Mouse (Mus musculus) lung, embryonic 15.5 days (tissue): Measurements from ENCODE around the gene Fam126a. TPM values are rescaled to one million over a fixed set of nuclear protein-coding genes. Genes with fewer than 3 reads are reported as not detected.

Experiments used
- ATAC-seq: fragments of 200-750 bp; cut with Nextera tagmentation; 2 replicates; pipeline ENCODE4 v1.8.0; 2017; ENCODE audit warnings: moderate number of reproducible peaks, borderline replicate concordance; ENCODE audit not compliant: low FRiP score, low TSS enrichment; ENCODE audit errors: extremely low read depth
- H3K27ac ChIP-seq: fragments of 300-500 bp; sonication (generic); 2 replicates; pipeline ENCODE4 v1.5.1; 2015; ENCODE audit warnings: moderate library complexity, mild to moderate bottlenecking, inconsistent platforms
- H3K27me3 ChIP-seq: fragments of 300-500 bp; sonication (generic); 2 replicates; pipeline ENCODE4 v1.6.1; 2015; ENCODE audit warnings: inconsistent platforms
- H3K36me3 ChIP-seq: fragments of 300-500 bp; sonication (generic); 2 replicates; pipeline ENCODE4 v1.6.1; 2015; ENCODE audit warnings: inconsistent platforms
- H3K4me1 ChIP-seq: fragments of 300-500 bp; sonication (generic); 2 replicates; pipeline ENCODE4 v1.6.1; 2015; ENCODE audit warnings: inconsistent platforms
- H3K4me2 ChIP-seq: fragments of 300-500 bp; sonication (generic); 2 replicates; pipeline ENCODE4 v1.6.1; 2015; ENCODE audit warnings: inconsistent platforms, mild to moderate bottlenecking, moderate library complexity
- H3K4me3 ChIP-seq: fragments of 300-500 bp; sonication (generic); 2 replicates; pipeline ENCODE4 v1.5.1; 2015; ENCODE audit warnings: mild to moderate bottlenecking, inconsistent platforms
- H3K9ac ChIP-seq: fragments of 300-500 bp; sonication (generic); 2 replicates; pipeline ENCODE4 v1.6.1; 2015; ENCODE audit warnings: inconsistent platforms
- H3K9me3 ChIP-seq: fragments of 300-500 bp; sonication (generic); 2 replicates; pipeline ENCODE4 v1.6.1; 2016; ENCODE audit warnings: inconsistent platforms
- WGBS: fragments of 180-500 bp; shearing (Covaris S2); methylation state at CpG from one replicate; pipeline ENCODE4 v1.1.7; 2015; 5-methylcytosine and 5-hydroxymethylcytosine counted together
- polyA plus RNA-seq: library from polyadenylated mRNA; unstranded; fragments of >200 nt; fragmentation: Nextera tagmentation; extraction: Ambion mirVana; gene quantifications from 2 replicates; pipeline ENCODE4 v1.2.1, GENCODE M21; 2015

The Fam126a gene
- polyA plus RNA-seq, 1 experiment from 2014 or later, result 18.2 TPM

DNA sequence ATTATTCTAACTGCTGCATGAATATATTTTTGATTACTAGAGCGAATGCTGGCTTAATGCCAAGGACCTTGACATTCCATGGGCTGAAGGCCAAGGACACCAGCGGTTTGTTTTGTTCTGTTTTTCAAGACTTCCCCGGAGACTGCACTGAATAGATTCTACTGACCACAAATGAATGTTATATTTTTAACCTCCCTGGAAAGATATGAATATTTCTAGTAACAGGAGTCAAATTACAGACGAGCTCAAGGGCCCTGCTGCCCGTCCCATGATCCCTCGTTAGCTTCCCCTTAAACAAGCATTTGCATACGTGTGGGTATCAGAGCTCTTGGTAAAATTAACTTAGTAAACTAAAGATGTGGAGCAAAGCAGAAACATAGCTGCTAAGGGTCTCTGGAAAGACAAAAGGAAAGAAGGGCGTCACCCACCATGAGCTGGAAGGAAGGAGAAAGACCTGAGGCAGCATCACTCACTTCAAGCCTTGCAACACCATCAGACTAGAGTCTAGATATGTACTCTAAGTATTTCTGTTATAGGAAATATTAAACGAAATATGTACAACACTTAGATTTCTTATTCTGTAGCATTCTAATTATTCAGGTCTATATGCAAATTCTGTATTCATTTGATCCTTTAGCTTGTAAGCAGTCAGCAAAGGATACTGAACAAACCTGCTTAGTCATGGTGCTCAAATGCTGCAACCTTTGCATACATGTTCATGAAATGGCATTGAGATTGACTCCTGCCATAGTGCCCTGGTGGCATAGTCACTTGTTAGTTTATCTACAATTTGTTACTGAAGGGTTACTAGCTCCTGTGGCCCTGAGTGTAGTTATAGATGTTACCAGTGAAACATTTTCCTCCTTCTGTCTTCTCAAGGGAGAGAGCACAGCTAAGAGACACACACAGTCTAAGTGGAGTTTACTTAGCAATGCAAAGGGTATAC, 23.0 kb upstream of the Fam126a start:
- peak overlapping the region; percentile 52 for H3K27ac ChIP-seq
- ATAC-seq, result peak; percentile 67; the same call in 1 of the 2 replicates
- H3K9me3 ChIP-seq, result no peaks in the 10 kb centered on the region
- H3K4me1 ChIP-seq, result peaks cover 10% of the 10 kb centered on the region
- no peak overlapping the region for H3K9ac ChIP-seq
- 28% methylated on average over 9 of the region's 9 CpGs for WGBS
- H3K4me2 ChIP-seq, result peak overlapping the region; percentile 21; the same call in 1 of the 2 replicates
- H3K27me3 ChIP-seq, result no peaks in the 10 kb centered on the region
- no peak overlapping the region for H3K4me3 ChIP-seq
- H3K36me3 ChIP-seq, result no peaks in the 10 kb centered on the region

DNA sequence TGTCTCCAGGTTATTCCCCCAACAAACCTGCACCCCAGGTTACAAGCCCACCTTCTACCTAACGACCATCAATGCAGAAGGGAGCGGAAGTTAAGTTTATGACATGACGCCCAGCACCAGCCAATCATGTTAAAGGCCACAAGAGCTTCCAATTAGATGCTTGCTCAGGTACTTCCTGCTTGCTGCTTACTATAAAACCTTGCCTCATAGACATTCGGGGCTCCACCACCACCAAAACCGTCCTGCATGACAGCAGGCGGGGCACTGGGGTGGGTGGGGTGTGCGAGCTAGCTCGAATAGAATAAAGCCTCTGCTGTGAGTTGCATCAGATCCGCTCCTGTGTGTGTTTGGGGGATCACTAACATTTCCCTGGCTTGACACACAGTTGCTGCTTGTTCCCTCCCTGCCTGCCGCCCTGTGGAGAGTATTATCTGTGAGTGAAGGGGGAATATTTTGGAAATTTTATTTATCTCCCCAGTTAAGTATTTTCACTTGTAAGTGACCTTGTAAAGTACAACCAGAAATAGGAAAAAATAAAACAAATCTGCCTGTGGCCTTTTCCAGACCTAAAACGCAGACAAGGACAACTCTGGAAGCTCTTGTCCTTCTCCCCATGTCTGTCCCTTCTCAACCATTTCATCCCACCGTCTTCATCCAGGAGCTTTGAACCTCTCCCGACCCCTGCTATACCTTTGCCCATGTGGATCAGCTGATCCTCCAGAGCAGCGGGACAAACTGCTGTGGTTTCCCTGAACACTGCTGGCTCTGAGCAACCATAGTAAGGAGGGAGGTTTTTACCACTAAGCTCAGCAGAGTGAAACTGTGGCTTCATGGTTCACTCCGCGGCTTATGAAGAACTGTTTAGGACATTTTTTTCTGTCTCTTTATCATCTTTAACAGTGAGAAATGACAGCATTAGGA, 21.5 kb upstream of the Fam126a start:
- ATAC-seq, result no peak
- peaks cover 10% of the 10 kb centered on the region for H3K4me1 ChIP-seq
- H3K4me2 ChIP-seq, result no peak overlapping the region
- no peaks in the 10 kb centered on the region for H3K36me3 ChIP-seq
- no peak overlapping the region for H3K27ac ChIP-seq
- no peaks in the 10 kb centered on the region for H3K9me3 ChIP-seq
- no peak overlapping the region for H3K9ac ChIP-seq
- no peak overlapping the region for H3K4me3 ChIP-seq
- WGBS, result 56% methylated on average over 16 of the region's 16 CpGs
- no peaks in the 10 kb centered on the region for H3K27me3 ChIP-seq

DNA sequence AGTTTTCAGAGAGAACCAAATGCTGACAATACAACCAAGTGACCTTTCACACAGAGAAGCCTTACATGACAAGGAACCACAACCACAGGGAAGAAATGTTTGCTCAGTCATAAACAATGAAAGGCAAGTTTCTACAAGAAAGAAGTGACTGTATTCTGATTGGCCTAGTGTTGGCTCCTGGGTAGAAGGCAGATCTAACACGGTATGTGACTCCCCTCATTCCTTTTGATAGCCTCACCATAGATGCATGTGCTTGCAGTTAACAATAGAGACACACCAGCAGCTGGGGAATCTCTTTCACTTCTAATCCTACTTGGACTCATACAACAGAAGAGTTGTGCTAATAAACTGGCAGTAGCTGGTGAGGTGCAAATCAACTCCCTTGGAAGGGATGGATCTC, 17.3 kb upstream of the Fam126a start:
- Histone ChIP-seq H3K4me3 (no peak overlapping the region), H3K36me3 (no peaks in the 10 kb centered on the region), H3K4me2 (no peak overlapping the region), H3K4me1 (peaks cover 13% of the 10 kb centered on the region; the same call in 1 of the 2 replicates), H3K9ac (no peak overlapping the region), H3K27ac (no peak overlapping the region), H3K27me3 (no peaks in the 10 kb centered on the region), H3K9me3 (no peaks in the 10 kb centered on the region)
- no peak for ATAC-seq
- WGBS, result 55% methylated on average over 1 of the region's 1 CpGs

DNA sequence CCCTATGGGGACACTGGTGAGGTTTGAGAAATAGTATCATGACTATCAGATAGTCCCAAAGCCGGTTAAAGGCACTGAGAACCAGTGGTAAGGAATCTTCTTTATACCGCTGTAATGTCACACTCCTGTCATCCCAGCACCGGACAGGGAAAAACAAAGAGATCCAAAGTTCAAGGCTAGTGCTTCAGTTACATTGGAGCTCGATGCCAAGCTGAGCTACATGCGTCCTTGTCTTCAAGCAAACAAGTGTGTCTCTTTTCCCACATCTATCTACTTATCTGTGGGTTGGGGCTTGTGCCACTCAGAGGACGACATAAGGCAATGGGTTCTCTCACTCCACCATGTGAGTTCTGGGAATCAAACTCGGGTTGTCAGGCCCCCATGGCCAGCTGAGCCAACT, 16.5 kb upstream of the Fam126a start:
- no peak overlapping the region for H3K4me2 ChIP-seq
- H3K36me3 ChIP-seq, result no peaks in the 10 kb centered on the region
- H3K4me1 ChIP-seq, result peaks cover 8% of the 10 kb centered on the region; the same call in 1 of the 2 replicates
- no peak for ATAC-seq
- no peaks in the 10 kb centered on the region for H3K27me3 ChIP-seq
- H3K9ac ChIP-seq, result no peak overlapping the region
- H3K9me3 ChIP-seq, result no peaks in the 10 kb centered on the region
- H3K27ac ChIP-seq, result no peak overlapping the region
- H3K4me3 ChIP-seq, result no peak overlapping the region
- 72% methylated on average over 7 of the region's 7 CpGs for WGBS

DNA sequence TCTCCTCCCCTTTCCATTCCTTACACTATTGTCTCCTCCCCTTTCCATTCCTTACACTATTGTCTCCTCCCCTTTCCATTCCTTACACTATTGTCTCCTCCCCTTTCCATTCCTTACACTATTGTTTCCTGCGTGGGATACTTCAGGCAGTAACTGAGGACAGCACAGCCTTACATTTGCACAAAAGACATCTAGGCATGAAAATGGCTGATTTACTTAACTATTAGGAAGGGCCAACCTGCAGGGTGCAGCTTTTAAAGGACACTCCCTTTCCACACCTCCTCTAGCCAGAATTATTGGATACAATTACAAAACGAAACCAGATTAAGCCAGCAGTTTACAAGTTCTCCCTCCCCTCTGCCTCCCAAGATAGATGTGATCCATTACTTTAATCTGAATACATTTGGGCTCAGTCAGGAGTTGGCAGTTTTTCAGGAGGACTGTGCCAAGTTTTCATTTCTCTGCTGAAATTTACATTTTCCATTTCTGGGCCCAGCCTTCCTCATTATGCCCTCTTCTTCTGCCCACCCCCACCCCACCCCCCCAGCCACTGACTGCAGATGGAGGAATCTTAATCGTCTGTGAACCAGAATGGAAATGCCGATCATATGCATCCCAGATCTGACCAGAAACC, 15.6 kb upstream of the Fam126a start:
- no peak overlapping the region for H3K9ac ChIP-seq
- H3K36me3 ChIP-seq, result no peaks in the 10 kb centered on the region
- H3K9me3 ChIP-seq, result no peaks in the 10 kb centered on the region
- ATAC-seq, result peak; percentile 74; the same call in 1 of the 2 replicates
- H3K27ac ChIP-seq, result no peak overlapping the region
- no peaks in the 10 kb centered on the region for H3K27me3 ChIP-seq
- peaks cover 8% of the 10 kb centered on the region; the same call in 1 of the 2 replicates for H3K4me1 ChIP-seq
- H3K4me3 ChIP-seq, result 0 out of 2 replicates have a peak overlapping the region, but pooled peaks have one; percentile 13
- H3K4me2 ChIP-seq, result peak overlapping the region; percentile 13; the same call in 1 of the 2 replicates
- WGBS, result 34% methylated on average over 4 of the region's 4 CpGs

DNA sequence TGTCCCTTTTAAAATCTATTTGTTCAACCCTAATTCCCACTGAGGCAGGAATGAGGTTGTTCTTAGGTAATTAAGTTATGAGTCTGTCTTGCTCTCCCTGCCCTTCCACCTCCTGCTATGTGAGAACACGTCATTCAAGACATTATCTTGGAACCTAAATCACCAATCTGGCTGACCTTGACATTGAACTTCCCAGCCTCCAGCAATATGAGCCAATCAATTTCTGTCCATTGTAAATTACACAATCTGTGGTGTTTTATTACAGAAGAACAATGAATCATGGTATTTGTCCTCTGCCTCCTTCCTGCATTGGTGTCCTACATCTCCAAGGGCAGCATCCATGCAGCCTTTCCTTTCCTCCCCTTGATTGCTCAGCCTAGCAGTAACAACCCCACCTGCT, 13.9 kb upstream of the Fam126a start:
- ATAC-seq, result no peak
- H3K4me3 ChIP-seq, result no peak overlapping the region
- H3K27ac ChIP-seq, result no peak overlapping the region
- no peaks in the 10 kb centered on the region for H3K9me3 ChIP-seq
- no peaks in the 10 kb centered on the region for H3K36me3 ChIP-seq
- WGBS, result 33% methylated on average over 1 of the region's 1 CpGs
- H3K9ac ChIP-seq, result no peak overlapping the region
- no peak overlapping the region for H3K4me2 ChIP-seq
- no peaks in the 10 kb centered on the region for H3K27me3 ChIP-seq
- peaks cover 8% of the 10 kb centered on the region; the same call in 1 of the 2 replicates for H3K4me1 ChIP-seq

DNA sequence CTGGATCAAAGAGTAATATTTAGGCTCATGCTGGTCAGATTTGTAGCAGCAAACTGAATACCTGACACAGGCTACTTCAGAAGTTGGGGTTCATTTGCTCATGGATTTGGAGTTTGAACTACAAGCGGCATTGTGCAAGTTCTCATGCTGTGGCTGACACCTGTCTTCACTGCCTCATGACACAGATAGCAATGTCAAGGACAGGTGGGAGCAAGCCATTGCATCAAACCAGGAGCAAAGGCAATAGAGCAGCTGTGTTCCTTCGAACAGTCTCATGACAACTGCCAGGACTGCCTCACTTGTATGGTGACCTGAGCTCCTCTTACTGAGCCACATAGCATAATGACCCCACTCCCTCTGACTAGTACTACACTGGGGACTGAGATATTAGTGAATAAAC, 12.9 kb upstream of the Fam126a start:
- Histone ChIP-seq H3K4me3 (no peak overlapping the region), H3K4me2 (no peak overlapping the region), H3K27ac (no peak overlapping the region), H3K9ac (no peak overlapping the region), H3K9me3 (no peaks in the 10 kb centered on the region), H3K36me3 (no peaks in the 10 kb centered on the region), H3K27me3 (no peaks in the 10 kb centered on the region), H3K4me1 (peaks cover 8% of the 10 kb centered on the region; the same call in 1 of the 2 replicates)
- ATAC-seq, result no peak
- WGBS, result 88% methylated on average over 2 of the region's 2 CpGs

DNA sequence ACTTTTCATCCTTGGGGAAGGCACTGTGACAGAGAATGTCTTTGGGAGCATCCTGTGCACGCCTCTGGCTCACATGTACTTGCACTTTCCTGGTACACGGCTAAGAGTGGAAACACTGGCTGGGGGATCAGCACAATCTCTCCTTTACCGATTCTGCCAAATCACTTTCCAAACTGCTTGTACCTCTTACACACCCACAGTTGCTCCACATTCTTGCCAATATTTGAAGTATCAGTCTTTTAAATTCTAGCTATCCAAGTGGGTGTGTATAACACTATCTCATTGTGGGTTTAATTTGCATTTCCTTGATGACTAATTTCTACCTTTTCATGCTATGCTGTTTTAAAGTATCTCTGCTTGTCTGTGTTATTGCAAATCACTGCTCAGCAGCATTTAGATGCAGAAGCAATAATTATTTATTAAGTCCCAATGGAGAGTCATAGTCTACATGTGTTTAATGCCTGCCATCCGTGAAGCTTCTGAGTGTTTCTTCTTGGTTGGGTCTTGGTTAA, 10.9 kb upstream of the Fam126a start:
- Histone ChIP-seq H3K9me3 (no peaks in the 10 kb centered on the region), H3K27me3 (no peaks in the 10 kb centered on the region), H3K36me3 (no peaks in the 10 kb centered on the region), H3K4me3 (no peak overlapping the region), H3K9ac (no peak overlapping the region), H3K4me2 (no peak overlapping the region), H3K27ac (no peak overlapping the region), H3K4me1 (peaks cover 3% of the 10 kb centered on the region; the same call in 1 of the 2 replicates)
- ATAC-seq, result no peak
- 76% methylated on average over 4 of the region's 4 CpGs for WGBS

DNA sequence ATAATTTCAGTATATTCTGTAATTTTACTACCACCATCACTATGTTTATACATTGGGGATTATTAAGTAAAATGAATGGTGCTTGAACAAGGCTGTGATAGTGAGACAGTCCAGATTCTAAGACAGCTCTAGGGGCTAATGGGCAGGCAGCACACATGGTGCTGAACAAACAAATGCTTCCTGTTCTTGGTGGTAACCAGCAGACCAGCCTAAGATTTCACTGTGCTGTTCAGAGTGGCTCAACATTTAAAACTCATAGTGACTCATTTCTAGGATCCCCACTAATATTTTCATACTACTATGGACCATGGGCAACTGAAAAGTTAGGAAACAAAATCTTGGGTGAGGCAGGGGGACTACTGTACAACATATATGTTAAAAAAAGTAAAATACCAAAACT, 10.1 kb upstream of the Fam126a start:
- no peaks in the 10 kb centered on the region for H3K27me3 ChIP-seq
- no peaks in the 10 kb centered on the region for H3K36me3 ChIP-seq
- H3K27ac ChIP-seq, result no peak overlapping the region
- H3K9ac ChIP-seq, result no peak overlapping the region
- no peaks in the 10 kb centered on the region for H3K9me3 ChIP-seq
- H3K4me2 ChIP-seq, result no peak overlapping the region
- ATAC-seq, result no peak
- no peak overlapping the region for H3K4me3 ChIP-seq
- H3K4me1 ChIP-seq, result no peaks in the 10 kb centered on the region

DNA sequence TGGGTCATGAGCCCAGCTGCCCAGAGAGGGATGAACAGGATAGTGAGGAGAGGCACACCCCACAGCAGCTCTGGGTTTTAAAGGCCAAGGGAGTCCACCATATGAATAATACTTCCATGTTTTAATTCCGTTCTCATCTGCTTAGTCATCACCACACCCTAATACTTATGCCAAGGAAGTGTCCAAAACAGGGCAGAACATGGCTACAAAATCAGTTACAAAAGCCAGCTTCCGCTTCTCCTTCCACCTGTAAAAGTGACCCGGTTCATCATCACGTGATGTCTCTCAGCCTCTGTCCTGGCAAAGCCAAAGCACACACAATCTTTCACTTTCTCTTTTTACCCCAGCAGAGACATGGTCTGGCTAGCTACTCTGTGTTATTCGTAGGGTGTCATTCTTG, 8.9 kb upstream of the Fam126a start:
- H3K4me3 ChIP-seq, result no peak overlapping the region
- H3K4me2 ChIP-seq, result no peak overlapping the region
- no peak overlapping the region for H3K9ac ChIP-seq
- 86% methylated on average over 5 of the region's 5 CpGs for WGBS
- no peak for ATAC-seq
- no peaks in the 10 kb centered on the region for H3K4me1 ChIP-seq
- no peaks in the 10 kb centered on the region for H3K27me3 ChIP-seq
- no peaks in the 10 kb centered on the region for H3K9me3 ChIP-seq
- H3K27ac ChIP-seq, result no peak overlapping the region
- H3K36me3 ChIP-seq, result no peaks in the 10 kb centered on the region

DNA sequence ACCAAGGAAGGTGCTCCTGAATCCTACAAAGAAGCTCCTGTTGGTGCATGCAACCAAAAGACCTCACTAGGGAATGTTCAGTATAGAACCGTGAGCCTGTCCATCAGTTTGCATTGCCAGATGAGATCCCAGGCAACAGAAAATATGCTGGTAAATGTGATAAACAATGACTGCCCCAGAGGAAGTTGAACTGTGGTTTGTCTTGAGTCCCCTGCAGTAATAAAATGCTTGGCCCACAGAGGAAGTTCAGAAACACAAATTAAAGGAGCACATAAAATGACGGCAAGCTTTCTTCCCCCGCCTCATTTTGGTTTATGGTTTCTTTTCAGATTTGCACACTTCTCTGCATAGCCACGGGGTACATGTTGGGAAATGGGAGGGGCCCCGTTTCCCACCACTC, 8.3 kb upstream of the Fam126a start:
- no peak overlapping the region for H3K9ac ChIP-seq
- no peak overlapping the region for H3K4me3 ChIP-seq
- H3K27ac ChIP-seq, result no peak overlapping the region
- H3K4me2 ChIP-seq, result no peak overlapping the region
- ATAC-seq, result no peak
- H3K4me1 ChIP-seq, result no peaks in the 10 kb centered on the region
- H3K9me3 ChIP-seq, result no peaks in the 10 kb centered on the region
- 60% methylated on average over 5 of the region's 5 CpGs for WGBS
- H3K27me3 ChIP-seq, result no peaks in the 10 kb centered on the region
- H3K36me3 ChIP-seq, result no peaks in the 10 kb centered on the region
